In the genomic region with DNA sequence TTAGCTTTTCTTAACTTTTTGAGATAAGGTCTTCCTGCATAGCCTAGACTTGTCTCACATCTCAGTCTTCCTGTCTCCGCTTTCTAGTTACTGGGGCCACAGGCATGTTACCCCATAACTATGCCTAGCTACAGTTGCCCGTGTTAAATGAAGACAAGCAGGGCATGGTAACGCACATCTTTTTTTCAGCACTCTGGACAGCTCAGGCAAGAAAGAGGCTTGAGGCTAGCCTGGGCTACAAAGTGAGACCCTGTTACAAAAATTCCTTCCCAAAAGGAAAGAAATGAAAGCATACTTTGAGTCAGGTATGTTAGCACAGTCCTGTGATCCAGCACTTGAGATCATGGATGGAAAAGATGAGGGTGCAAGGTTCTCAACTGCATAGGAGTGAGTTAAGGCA, we compare ENCODE assay signal across 22 mouse cellular contexts.
"Had no signal": no experiment of that assay in that cellular context is flagged by ENCODE, and none has a peak within 500 bp of the region (broad histone marks: within the 10 kb centered on the region; RNA-seq: fewer than 3 reads in every experiment).

No protein-coding gene starts in this region.

- DNase-seq: kidney, adult 18-20 months; kidney, adult 9 months; kidney, postnatal 25 days; layer of hippocampus, adult 9-11 months; left cerebral cortex, postnatal 4 days; liver, postnatal 0 days; retina, postnatal 1 day; right cerebral cortex, postnatal 25 days; spleen, adult 18-20 months; thymus, adult 18-20 months; thymus, postnatal 36 days had no signal

- H3K4me3 ChIP-seq: layer of hippocampus, adult 2 months; left cerebral cortex, adult 2 months; limb, embryonic 12.5 days; limb, embryonic 15.5 days; midbrain, embryonic 12.5 days; midbrain, embryonic 15.5 days; neural tube, embryonic 13.5 days; stomach, embryonic 15.5 days had no signal

- ATAC-seq: liver, postnatal 0 days; midbrain, embryonic 15.5 days had no signal

- H3K9me3 ChIP-seq: limb, embryonic 12.5 days; limb, embryonic 15.5 days; midbrain, embryonic 12.5 days; midbrain, embryonic 15.5 days; neural tube, embryonic 13.5 days; stomach, embryonic 15.5 days had no signal

- H3K4me1 ChIP-seq: limb, embryonic 12.5 days; limb, embryonic 15.5 days; midbrain, embryonic 12.5 days; midbrain, embryonic 15.5 days; neural tube, embryonic 13.5 days; stomach, embryonic 15.5 days had no signal

- H3K27me3 ChIP-seq: limb, embryonic 12.5 days; limb, embryonic 15.5 days; midbrain, embryonic 12.5 days; midbrain, embryonic 15.5 days; neural tube, embryonic 13.5 days; stomach, embryonic 15.5 days had no signal

- H3K27ac ChIP-seq: layer of hippocampus, adult 2 months; left cerebral cortex, adult 2 months; limb, embryonic 12.5 days; limb, embryonic 15.5 days; liver, embryonic 14.5 days; macrophage; midbrain, embryonic 12.5 days; midbrain, embryonic 15.5 days; neural tube, embryonic 13.5 days; stomach, embryonic 15.5 days had no signal

- H3K4me2 ChIP-seq: limb, embryonic 12.5 days; limb, embryonic 15.5 days; liver, embryonic 11.5 days; midbrain, embryonic 12.5 days; midbrain, embryonic 15.5 days; neural tube, embryonic 13.5 days; stomach, embryonic 15.5 days had no signal

- H3K9ac ChIP-seq: limb, embryonic 12.5 days; limb, embryonic 15.5 days; liver, embryonic 14.5 days; liver, postnatal 0 days; midbrain, embryonic 12.5 days; midbrain, embryonic 15.5 days; neural tube, embryonic 13.5 days; stomach, embryonic 15.5 days had no signal
